Mouse (Mus musculus): Measurements from ENCODE around the gene Dazl.
"Not testable (repeated sequence)": the region's sequence is repeated elsewhere in the genome, so short reads cannot be mapped to it uniquely, and the experiment has no call there.

The Dazl gene

DNA sequence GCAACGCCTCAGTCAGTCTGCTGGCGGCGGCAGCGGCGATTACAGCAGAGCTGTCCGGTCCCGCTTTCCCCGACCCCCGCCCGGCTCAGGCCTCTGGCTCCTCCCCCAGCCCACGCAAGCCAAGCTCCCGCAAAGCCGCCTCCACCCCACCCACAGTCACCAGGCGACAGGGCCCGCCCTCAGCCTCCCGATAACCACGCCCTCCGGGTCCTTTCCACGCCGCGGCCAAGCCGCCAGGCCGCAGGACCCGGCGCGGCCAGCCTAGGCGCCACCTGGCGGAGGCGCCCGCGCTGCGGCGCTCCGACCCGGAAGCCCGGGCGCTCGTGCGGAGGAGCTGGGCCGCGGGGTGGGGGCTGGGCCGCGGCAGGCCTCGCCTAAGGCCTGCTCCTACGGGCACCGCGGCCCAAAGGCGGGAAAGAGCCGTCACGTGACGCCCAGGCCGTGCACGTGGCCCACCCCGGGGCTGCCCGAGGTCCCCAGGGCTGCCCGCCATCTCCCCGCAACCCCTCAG, 720 bp downstream of the Dazl start:
- no peak for DNase-seq (ENCODE audit: extremely low read depth, insufficient read length, low spot score)

GRCm38 (mm10) chr17:50291485-50292200, 1.8 kb downstream of the Dazl start:
- DNase-seq (ENCODE audit: extremely low read depth, insufficient read length, low spot score) = no peak

GRCm38 (mm10) chr17:50284845-50285244, 8.6 kb downstream of the Dazl start:
- no peak for DNase-seq (ENCODE audit: extremely low read depth, insufficient read length, low spot score)

DNA sequence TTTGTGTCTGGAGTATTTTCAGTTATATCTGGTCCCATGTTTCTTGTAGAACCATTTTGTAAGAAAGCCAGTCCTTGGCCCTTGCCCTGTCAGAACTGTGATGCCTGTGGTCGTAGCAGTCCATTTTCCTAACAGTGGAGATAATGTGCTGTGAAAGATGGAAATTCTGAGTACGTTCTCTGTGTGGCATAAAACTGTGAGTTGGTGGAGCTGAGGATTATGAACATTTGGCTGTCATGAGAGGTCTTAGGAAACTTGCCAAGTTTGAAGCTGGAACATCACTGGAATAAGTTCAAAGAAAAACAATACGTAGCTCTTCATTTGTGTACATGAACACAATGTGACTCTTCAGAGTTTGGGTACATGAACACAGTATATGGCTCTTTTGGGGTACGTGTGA, 31.8 kb downstream of the Dazl start:
- DNase-seq (ENCODE audit: extremely low read depth, insufficient read length, low spot score) = not testable (repeated sequence)

DNA sequence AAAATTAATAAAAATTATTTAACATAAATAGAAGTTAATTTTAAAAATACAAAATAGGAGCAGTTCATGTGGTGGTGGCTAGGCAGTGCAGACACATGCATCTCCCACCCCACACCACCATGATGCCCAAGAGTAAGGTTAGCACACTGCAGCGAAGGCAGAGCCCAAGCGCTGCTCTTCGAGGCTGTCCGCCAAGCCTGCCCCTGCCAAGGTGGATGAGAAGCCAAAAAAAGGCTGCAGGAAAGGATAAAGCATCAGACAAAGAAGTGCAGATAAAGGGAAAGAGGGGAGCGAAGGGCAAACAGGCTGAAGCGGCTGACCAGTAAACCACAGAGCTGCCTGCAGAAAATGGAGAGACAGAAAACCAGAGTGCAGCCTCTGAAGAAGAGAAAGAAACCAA, 32.6 kb downstream of the Dazl start:
- no peak for DNase-seq (ENCODE audit: extremely low read depth, insufficient read length, low spot score)

DNA sequence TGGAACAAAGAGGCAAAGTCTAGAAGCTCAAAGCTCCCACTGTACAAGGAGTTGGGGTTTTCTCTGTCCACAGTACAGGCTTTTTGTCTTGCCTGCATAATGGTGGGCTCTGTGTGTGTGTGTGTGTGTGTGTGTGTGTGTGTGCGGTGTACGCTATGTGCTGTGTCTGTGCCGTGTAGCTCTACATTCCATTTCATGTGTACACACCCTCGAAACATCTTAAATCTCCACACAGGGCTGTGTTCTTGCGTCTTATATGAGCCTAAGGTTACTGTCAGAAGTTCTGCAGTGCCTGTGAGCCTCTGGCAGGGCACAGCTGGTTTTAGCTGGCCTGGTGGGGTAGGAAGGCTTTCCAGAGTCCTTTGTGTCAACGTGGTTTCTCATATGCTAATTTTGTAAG, 46.8 kb downstream of the Dazl start:
- no peak for DNase-seq (ENCODE audit: extremely low read depth, insufficient read length, low spot score)

- no peak for DNase-seq (ENCODE audit: extremely low read depth, insufficient read length, low spot score)
Observed at GRCm38 (mm10) chr17:50244675-50245074, 48.8 kb downstream of the Dazl start.

DNA sequence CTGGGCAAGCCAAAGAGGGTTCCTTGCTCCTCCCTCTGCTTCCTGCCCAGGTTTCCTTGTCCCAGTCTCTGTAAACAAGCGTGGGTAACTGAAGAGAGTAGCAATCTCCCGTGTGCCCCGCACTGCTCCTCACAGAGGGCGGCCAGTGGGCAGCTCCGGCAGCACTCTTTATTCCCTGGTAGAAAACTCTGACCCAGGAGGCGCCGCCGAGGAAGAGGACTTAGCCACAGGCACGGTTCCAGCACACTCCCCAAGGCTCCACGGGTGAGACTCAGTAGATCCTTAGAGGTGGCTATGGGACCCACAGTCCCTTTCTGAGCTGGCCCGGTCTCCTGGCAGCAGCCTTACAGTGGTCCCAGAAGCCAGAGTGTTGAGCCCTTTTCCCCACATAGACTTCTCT, 50.1 kb downstream of the Dazl start:
- no peak for DNase-seq (ENCODE audit: extremely low read depth, insufficient read length, low spot score)

DNA sequence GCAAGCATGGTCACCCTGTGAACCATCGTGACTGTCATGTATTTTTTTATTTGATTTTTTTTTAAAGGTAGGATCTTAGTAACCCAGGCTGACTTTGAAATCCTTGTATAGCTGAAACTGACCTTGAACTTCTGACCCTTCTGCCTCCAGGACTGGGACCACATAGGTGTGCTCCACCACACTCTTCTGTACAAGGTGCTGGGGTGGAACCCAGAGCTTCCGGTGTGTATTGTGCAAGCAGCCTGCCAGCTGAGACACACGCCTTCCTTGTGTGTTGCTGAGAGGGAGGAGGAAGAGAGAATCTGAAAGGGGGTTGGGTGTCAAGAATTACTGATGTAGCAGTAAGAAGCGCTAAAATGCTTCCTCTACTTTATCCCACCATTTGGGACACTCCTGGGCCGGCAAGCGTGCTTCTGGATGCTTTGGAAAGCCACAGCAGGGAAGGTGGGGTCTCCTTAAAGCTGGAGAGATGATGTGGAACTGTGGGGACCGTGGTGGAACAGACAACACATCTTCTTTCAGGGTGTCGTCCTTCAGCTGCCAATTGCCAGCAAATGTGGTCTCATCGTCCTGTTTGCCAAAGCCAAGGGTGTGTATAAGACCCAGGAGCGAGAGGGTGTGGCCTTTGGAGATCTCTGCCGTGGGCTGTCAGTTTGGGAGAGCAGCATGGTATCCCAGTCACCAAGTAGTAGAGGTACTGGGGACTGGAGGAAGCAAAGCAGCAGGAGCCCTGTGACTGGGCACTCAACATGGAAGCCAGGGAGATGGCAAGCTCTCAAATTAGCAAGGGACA, 55.4 kb downstream of the Dazl start:
- DNase-seq (ENCODE audit: extremely low read depth, insufficient read length, low spot score) = no peak

DNA sequence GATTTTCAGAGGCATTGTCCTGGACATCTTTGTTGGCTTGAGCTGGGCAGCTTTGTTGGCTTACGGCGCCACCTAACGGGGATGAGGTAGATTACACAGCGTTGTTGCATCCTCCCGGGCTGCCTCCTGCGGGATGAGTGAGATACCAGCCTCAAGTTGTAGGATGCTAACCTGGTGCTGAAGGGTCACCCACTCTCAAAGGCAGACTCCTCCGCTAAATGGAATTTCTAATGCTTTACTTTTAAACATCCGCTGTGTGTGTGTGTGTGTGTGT, 56.1 kb downstream of the Dazl start:
- DNase-seq (ENCODE audit: extremely low read depth, insufficient read length, low spot score) = peak; percentile 21

DNA sequence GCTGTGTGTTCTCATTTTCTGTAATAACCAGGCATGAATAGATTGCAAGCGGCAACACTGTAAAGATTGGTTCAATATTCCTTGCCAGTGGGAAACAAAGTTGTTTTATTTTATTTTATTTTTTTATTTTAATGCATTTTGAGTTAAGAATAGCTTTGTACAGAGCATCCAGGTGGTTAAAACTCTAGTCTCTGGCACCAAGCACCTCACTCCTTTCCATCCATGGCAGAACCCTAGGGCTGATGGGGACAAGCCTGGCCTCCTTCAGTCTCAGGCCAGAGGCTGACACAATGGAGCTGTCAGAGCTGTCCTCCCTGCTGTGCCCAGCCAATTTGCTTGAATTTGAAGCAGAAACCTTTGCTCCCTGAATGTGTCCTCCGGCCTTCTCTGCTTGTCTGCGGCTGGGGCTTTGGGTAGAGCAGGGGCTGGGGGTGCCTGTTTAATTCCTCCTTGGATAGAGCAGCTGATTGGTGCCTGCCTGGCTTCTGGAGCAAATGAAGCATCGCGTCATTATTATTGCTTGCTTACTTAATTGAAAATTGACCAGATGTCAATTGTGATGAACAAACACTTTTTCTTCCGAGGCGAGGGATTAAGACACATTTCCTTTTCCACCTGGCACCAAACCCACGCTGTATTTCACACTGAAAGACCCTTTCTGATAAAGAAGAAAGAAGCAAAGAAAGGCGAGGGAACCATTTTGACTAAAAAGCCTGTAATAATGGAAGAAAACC, 56.6 kb downstream of the Dazl start:
- DNase-seq (ENCODE audit: extremely low read depth, insufficient read length, low spot score) = no peak

DNA sequence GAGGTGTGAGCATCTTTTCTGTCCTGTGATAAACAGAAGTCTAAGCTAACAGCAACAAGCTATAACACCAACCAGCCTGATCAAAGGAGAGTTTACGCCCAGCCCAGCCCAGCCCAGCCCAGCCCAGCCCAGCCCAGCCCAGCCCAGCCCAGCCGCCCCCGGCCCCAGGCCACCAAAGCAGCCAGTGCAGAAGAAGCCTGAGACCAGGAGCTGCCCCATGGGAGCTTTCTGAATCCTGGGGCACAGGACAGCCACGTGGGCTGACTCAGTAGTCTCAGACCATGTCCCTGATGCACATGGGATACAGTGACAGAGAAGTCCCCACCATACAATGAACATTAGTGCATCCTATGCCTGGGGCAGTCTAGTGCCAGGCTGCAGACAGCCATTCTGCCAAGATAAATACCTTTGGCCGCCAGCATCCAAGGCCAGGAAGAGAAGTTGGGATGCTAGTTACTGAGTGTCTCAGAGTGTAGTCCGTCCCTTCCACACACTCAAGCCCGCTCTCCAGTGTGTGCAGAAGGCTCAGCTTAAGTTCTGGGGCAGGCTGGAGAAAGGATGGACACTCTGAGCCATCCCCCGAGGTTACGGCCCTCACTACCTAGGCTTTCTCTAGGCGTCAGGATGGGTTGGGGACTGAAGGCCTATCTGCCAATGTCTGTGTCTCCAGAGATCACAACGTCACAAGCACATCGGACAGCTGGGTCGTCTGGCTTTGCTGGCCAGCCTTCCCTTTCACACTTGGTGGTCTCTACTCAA, 57.3 kb downstream of the Dazl start:
- DNase-seq (ENCODE audit: extremely low read depth, insufficient read length, low spot score) = no peak

GRCm38 (mm10) chr17:50233956-50234355, 59.5 kb downstream of the Dazl start:
- DNase-seq (ENCODE audit: extremely low read depth, insufficient read length, low spot score) = no peak

DNA sequence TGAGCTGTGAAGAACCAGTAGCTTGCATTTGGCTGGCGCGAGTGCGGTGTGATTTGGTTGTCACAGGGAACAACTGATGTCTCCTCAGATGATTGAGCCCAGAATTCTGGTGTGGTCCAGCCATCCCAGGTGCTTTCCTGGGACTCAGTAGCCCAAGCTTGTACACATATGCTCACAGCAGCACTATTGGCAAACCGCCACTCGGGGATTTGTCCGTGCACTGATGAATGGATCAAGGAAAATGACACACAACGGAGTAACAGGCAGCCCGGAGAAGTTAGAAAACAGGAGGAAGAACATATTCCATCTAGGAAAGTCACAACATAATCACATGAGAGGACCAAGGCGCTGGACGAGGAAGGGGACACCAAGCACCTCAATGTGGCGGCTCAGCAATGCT, 60.6 kb downstream of the Dazl start:
- DNase-seq (ENCODE audit: extremely low read depth, insufficient read length, low spot score) = no peak

GRCm38 (mm10) chr17:50231206-50231605, 62.2 kb downstream of the Dazl start:
- DNase-seq (ENCODE audit: extremely low read depth, insufficient read length, low spot score) = no peak

GRCm38 (mm10) chr17:50229534-50229933, 63.9 kb downstream of the Dazl start:
- DNase-seq (ENCODE audit: extremely low read depth, insufficient read length, low spot score) = no peak
